Mouse (Mus musculus) urinary bladder, postnatal 4 days (tissue): ENCODE results near the gene Lbhd1.
A peak's percentile ranks its signal among the peaks of the same experiment; 100 is the strongest.
"Not testable (repeated sequence)": the region's sequence is repeated elsewhere in the genome, so short reads cannot be mapped to it uniquely, and the experiment has no call there.

Experiments
- DNase-seq, 2 experiments: peaks; one replicate each; pipeline ENCODE4 v3.0.0; 2021 to 2022; ENCODE audit warnings: low spot score in 2 of 2

Lbhd1 gene

DNA sequence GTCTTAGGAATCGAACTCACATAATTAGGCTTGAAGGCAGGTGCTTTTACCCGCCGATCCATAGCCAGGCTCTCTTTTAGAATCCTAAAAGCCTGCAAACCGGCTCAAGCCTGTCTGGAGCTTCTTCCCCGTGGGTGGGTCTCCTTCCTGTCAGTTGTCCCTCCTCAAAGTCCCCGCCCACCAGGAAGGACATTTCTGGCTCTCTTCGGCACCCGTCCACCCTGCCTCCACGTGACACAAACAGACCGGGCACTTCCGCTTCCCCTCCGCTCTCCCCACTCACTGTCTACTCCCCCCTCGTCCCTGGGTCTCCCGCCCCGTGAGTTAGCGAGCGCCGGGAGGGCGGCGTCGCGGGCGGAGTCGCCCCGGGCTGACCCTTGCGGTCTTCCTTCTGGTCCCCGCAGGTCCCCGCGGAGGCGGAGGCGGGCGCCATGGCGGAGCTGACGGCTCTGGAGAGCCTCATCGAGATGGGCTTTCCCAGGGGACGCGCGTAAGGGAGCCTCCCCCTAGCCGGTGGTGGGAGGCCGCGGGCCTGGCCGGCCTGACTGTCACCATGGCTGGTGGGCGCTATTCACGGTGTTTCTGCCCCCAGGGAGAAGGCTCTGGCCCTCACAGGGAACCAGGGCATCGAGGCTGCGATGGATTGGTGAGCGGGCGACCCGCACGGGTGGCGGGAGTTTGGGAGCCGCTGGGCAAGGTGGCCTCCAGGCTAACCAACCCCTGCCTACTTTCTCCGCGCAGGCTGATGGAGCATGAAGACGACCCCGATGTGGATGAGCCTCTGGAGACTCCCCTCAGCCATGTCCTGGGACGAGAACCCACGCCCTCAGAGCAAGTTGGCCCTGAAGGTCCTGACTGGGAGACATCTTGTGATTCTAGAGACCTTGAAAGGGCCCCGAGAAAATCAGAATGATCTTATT, 12.0 kb upstream of the Lbhd1 start, which contains the start of gene Ubxn1:
Gene Ubxn1 (plus strand): TSS at position 230 of the 920 bp plus-strand sequence.
- DNase-seq, result peak; percentile 96 to 97

DNA sequence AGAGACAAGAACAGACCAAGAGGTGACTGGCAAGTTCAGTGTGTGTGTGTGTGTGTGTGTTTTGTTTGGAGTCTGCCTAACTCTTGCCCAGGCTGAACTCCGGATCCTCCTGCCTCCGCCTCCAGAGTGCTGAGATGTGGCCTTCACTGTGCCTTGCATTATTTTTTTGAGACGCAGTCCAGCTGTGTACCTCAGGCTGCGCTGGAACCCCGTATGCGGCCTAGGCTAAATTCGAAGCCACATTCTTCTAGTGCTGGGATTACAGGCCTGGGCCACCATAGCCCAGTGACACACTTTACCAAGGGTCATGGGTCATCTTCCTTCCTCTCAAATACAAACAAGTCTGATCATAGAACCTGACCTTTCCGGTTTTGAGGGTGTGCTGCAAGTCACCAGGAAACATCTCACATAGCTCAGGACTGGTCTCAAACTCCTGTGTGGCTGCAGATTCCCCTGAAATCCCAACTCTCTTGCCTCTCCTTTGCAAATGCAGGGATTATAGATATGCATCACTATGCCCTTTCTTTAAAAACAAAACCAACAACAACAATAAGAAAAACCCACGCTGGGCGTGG, 11.2 kb upstream of the Lbhd1 start:
- no peak for DNase-seq

DNA sequence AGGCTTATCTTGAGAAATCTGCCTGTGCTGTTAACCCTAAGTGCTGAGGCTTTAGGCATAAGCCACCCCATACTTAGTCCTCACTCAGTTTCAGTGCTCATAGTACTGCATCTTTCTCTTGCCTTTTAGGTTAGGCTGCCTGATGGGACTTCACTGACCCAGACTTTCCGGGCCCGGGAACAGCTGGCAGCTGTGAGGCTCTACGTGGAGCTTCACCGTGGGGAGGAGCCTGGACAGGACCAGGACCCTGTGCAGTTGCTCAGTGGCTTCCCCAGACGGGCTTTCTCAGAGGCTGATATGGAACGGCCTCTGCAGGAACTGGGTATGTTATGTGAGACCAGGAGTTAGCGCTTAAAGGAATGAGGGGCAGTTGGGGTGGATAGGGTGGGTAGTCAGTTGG, 8.5 kb upstream of the Lbhd1 start:
- DNase-seq, result no peak

DNA sequence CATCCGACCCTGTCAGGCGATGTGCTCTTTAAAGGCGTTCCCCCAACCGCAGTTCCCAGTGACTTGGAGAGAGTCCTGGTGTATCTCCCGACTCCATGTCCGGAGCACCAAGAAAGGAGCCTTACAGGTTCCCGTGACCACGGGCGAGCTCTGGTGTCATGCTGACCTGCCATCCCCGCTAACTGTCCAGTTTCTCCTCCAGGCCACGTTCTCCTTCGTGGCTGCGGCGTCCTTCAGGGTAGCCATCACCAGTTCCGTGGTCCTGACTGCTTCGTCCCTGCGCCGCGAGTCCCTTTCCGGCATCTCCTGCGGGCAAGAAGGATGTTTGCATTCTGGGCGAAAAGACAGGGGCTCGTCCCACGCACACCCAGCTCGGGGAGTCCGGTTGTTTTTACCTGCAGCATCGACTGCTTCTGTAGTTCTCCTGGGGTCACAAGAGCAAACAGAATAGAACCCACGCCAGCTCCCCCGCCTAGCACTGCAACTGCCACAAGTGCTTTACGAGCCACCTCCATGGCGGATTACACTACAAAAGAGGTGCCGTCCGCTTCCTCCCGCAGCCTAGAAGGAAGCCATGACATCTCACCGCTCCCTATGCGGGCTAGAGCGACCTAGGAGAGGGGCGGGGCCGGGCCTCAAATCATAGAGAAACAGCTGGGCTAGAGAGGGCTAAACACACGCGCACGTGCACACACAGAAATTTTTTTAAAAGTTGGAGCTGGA, 3.1 kb upstream of the Lbhd1 start, which contains the start of gene Uqcc3:
Gene Uqcc3 (minus strand): TSS at position 613 of the 723 bp plus-strand sequence.
- DNase-seq, result peak; percentile 85 to 87

DNA sequence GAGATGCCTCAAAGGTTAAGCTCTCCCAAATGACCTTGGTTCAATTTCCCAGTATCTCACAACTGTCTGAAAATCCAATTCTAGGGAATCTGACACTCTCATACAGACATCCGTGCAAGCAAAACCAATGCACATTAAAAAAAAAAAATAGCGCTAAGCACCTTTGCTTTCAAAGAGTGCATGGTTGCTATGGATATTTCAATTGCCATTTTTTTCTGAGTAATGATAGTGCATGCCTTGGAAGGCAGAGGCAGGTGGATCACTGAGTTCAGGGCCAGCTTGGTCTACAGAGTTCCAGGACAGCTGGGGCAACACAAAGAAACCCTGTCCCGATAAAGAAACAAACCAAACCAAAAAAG, 2.5 kb upstream of the Lbhd1 start:
- DNase-seq, result no peak

DNA sequence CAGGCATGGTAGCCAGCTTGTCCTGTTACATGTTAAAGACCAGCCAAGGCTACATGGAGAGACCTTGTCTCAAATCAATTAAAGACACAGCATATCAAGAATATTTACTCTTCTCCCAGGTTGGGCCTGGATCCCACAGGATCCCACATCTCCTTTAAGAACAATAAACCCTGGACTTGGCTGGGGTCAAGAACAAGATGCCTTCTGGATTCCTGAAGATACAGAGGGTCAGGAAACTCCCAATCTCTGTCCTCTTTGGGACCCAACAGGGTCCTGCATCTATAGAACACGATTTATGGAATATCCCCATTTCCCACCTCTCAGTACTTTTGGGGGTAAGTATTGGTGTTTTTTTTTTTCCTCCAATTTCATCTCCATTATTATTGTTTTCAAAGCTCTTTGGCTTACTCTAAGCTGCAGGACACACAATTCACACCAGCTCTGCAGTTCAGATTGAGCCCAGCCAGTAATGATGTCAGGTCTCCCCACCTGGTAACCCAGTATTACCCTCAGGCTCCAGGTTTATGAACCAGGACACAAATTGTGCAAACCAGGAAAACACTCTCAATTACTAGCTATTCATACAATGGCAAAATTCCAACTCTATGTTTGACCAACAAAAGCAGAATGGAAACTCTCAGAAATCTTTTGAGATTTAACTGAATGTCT, 3.5 kb downstream of the Lbhd1 start:
- no peak for DNase-seq

DNA sequence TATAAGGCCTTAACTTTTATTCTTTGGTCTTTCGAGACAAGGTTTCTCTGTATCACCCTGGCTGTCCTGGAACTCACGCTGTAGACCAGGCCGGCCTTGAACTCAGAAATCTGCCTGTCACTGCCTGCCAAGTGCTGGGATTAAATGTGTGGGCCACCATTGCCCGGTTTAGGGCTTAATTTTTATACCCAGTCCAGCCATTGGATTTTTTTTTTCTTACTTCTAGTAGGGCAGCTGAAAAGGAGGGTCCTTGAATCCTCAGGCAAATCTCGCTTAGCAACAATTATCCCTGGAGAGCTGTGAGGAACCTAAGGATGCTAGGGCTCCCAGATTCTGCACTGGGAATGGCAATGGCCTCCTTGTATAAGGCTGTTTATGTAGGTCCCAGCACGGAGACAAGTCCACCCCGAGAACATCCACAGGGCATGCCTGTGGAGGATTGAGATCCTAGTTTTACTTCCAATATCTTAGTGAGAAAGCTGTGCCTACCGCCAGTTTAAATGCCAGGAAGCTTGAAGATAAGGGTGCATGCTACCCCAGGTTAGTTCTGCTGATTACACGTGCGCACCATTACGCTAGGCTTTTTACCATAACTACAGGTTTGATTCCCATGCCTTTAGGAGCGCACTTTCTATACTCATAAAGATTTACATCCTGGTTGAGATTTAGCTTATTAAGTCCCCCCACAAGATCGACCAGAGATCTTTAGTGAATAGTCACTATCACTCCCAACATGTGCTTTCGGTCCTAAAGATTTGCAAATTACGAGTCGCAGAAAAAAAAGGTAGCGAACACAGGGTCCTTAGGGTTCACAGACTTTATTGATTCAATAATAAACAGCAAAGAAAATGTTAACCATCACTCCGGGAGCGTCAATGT, 4.3 kb downstream of the Lbhd1 start:
- no peak for DNase-seq

DNA sequence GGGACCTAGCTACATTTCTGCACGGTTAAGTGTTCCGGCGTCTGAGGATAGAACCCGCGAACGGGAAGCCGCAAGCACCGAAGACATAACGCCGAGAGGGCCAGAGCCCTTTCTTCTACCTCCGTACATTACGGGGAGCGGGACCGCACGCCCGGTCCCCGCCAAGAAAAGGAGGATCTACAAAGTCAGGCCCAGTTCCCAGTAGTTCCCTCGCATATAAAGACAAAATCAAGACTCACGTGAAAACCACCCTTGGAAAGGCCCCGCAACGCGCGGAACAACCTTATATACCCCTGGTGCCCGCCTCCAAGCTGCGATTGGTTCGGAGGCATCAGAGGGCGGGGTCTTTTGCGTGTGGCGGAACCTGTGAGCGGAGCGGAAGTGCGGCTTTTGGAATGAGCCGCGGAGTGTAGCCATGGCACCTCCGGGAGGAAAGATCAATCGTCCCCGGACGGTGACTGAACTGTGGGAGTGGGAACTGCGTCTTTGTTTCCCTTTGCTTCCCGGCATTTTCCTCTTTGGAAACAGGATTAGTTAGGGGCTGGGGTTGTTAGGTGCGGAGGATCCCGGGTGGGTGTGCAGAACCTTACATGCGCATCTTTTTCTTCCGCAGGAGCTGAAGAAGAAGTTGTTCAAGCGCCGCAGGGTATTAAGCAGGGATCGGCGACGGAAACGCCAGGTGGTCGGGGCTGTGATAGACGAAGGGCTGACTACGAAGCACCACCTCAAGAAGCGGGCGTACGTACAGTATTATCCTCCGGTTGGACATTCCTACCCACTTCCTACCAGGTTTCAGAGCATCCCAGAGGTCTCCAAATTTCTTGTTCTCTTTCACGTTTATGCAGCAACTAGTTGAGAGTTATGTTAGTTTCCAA, 5.2 kb downstream of the Lbhd1 start, which contains the start of the genes 1810009A15Rik and Gm49416:
Gene 1810009A15Rik (plus strand): TSS at position 343 of the 875 bp plus-strand sequence.
Gene Gm49416 (plus strand): TSS at position 416 of the 875 bp plus-strand sequence.
- DNase-seq, result peak; percentile 92 to 96

DNA sequence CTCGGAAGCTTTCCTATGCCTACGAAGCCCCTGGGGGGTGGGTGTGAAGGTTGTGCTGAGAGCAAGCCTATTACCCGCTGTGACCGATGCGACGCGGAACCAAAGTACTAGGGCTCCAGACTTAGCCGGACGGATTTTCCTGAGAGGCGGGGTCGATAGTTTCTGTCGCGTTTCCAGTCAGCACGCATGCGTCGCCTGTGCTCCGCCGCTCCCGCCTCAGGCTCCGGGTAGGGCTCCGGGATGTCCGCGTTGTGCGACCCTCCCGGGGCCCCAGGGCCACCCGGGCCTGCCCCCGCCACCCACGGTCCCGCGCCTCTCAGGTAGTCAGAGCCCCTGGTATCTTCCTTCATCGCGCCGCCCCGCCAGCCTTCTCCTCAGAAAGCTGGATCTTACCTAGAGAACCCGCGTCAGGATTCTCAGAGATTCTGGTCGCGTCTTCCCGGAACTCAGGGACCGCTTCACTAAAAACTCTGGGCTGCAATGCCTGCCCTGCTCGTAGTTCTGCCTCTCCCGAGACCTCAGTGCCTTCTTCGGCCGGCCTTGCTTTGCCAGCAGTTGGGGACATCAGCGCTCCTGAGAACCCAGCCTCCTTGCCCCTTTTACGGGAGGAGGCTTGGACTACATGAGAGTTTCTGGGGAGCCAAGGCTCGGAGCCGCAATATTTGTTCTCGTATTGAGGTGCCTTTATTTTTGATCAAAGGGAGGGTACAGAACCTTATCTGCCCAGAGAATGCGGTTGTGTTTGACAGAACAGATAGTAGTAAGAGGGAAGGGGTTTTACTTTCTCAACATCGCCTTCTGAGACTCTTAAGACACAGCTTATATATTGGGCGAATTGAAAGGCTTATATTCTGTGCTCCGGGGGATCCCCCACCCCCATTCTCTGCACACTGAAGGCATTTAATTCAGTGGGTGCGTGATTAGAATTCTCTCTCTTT, 9.6 kb downstream of the Lbhd1 start, which contains the start of gene Ints5:
Gene Ints5 (plus strand): TSS at position 177 of the 938 bp plus-strand sequence.
- peak; percentile 76 to 81 for DNase-seq

DNA sequence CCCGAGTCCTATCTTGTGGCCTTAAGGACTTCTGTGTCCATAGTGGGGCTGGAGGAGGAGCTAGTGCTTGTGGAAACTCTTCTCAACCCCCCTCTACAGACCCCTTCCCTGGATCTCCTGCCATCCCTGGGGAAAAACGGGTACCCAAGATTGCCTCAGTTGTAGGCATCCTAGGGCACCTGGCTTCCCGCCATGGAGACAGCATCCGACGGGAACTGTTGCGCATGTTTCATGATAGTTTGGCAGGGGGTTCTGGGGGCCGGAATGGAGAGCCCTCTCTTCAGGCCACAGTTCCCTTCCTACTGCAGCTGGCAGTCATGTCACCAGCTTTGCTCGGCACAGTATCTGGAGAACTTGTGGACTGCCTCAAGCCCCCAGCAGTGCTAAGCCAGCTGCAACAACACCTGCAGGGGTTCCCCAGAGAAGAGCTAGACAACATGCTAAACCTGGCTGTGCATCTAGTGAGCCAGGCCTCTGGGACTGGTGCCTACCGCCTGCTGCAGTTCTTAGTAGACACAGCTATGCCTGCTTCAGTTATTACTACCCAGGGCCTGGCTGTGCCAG, 11.9 kb downstream of the Lbhd1 start:
- no peak for DNase-seq

DNA sequence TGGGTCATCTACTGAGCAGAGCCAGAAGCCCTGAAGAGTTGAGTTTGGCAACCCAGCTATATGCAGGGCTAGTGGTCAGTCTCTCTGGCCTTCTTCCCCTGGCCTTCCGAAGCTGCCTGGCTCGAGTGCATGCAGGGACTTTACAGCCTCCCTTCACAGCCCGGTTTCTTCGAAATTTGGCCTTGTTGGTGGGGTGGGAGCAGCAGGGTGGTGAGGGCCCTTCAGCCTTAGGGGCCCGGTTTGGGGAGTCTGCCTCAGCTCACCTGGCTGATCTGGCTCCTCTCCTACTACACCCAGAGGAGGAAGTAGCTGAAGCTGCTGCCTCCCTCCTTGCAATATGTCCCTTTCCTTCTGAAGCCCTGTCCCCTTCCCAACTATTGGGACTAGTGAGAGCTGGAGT, 12.7 kb downstream of the Lbhd1 start:
- DNase-seq, result not testable (repeated sequence)

DNA sequence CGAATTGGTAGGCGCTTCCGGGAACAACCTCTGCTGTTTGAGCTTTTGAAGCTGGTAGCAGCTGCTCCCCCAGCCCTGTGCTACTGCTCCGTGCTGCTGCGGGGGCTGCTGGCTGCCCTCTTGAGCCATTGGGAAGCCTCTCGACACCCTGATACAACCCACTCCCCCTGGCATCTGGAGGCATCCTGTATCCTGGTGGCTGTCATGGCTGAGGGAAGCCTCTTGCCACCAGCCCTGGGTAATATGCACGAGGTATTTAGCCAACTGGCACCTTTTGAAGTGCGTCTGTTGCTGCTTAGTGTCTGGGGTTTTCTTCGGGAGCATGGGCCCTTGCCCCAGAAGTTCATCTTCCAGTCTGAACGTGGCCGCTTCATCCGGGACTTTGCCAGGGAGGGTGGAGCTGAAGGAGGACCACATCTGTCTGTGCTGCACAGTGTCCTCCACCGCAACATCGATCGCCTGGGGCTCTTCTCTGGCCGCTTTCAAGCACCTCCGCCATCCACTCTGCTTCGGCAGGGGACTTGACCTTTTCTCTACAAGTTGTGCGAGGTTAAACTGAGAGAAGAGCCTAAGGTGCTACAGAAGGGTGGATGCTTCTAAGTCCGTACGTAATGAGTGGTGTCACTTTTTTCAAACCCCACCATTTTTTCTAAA, 13.8 kb downstream of the Lbhd1 start:
- DNase-seq, result peak in 1 of 2 experiments; percentile 51

DNA sequence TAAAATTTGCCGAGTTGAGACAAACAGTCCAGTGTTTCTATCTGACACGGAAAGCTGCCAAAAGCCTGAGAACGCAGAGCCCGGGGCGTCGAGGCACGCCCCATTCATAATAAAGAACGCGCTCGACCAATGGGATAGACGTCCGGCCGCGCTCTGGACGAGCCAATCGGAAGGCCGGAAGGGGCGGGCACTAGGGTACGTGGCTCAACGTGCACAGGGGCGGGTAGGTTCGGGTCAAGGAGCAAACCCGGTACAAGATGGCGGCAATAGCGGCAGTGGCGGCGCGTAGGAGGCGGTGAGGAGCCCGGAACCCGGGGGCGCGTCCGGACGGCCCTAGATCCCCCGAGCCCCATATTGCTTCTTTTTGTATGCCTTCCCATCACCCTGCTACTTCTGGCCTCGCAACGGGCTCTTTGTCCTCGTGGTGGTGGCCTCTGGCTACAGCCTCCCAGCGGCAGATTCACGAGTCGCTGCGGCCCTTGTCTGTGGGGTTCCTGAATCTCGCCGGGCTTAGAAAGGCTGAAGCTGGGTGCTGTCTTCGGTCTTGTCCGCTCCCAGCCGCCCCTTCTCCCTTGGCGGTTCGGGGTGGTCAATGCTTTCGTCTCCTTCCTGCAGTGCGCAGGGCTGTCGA, 14.4 kb downstream of the Lbhd1 start, which contains the start of gene Ganab:
Gene Ganab (plus strand): TSS at position 207 of the 631 bp plus-strand sequence.
- peak; percentile 93 to 96 for DNase-seq

DNA sequence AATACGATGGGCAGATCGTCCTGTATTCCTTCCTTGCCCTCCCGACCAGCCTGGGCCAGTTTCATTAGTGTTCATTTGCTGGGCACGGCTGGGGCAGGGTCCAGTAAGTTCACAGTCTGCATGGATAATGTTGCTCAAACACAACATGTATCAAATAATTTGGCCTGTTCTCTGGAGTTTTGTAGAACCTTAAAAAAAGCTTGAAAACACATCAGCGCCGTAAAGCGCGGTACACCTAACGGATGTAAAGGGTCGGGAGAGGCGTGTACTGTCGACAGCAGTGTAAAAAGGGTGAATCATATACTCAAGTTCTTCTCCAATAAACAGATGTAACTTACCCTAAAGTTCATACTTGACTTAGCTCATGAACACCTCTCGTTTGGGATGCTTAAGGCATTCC, 15.0 kb downstream of the Lbhd1 start:
- DNase-seq, result no peak

DNA sequence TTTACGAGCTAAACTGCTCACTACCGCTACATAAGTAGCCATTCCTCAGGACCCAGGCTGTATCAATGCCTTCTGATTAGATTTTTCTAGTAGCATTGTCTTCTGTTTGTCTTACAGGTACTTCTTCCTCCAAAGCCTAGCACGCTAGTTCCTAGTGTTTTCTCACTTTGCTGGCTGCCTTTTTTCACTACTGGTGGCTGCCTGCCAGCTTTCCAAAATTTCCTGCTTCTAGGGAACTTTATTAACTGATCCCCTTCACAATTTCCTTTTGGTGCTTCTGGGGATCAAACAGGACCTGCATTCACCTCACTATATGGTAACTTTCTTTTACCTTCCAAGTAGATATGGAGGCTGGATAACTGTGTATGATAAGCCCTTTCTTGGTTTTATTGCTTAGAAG, 15.5 kb downstream of the Lbhd1 start:
- DNase-seq, result no peak

DNA sequence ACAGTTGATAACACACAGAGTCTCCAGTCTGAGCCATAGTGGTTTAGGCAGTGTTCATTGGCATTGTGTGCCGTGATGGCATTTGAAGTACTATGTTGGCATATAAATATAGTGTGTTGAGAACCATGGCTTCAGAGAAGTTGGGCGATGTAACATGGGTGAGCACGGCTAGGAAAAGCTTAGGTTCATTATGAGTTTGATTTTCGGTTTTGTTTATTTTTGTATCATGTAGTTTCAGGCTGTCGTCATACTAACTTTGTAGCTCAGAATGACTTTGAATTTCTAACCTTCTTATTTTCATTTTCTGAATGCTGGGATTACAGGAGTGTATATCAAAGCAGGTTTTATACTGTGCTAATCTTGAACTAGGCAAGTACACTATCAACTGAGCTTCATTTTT, 19.9 kb downstream of the Lbhd1 start:
- DNase-seq, result no peak

DNA sequence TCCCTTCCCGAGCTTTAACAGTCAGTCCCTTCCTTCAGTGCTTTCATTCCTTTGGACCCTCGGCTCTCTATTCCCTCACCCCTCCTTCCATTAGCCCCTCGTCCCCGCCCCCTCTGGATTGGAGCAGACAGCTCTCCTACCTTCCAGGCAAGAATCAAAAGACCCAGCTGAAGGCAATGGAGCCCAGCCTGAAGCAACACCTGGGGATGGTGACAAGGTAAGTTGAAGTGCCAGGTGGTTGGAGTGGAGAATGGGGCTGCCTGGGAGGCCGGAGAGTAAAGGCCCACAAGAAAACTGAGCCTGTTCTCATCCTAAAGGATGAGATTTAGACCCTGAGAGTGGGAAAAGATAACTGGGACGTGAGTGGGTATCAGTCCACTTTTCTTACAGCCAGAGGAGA, 25.0 kb downstream of the Lbhd1 start:
- peak in 1 of 2 experiments; percentile 54 for DNase-seq
